Mouse (Mus musculus) embryo, embryonic 11 days (tissue): ENCODE results near the gene Cryba4.

Source experiments
- DNase-seq: peaks from one replicate; pipeline ENCODE4 v3.0.0-alpha.2; 2015

Gene Cryba4

GRCm38 (mm10) chr5:112235806-112236205 is 16.5 kb downstream of the Cryba4 start:
- no peak for DNase-seq

DNA sequence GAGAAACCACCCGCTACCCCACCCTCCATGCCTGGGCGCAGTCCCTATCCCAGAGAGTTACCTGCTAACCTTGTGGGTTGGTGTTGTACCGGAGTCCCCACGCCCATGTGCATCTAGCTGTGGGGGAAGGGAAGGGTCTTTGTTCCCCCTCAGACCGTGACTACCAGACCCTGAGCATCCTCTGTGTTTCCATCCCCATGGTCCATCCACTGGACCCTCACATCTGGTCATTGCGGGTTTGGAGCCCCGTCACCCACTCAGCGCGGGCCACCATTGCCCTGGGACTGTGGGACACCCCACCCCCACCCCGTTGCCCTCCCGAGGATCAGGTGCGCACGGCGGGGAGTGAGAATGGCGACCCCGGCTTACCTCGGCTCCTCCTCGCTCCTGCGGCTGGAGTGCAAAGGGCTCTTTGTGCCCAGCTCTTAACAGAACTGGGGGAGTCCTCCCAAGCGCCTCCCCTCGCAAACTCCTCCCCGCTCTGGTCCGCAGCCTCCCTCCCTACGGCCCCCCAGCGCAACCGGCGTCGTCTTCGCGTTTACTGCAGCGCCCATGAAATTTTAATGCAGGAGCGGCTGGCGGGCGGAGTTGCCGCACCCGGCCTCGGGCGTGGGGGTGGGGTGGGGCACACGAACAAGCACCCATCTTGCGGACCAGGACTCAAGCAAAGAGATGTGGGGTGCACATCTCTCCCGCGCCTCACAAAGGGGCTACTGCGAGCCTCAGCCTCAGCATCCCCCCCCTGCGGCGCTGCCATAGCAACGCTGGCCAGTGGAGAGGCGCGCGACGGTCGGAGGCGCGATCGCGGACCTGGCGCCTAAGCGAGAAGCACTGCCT is 23.9 kb downstream of the Cryba4 start:
- peak; percentile 87 for DNase-seq

DNA sequence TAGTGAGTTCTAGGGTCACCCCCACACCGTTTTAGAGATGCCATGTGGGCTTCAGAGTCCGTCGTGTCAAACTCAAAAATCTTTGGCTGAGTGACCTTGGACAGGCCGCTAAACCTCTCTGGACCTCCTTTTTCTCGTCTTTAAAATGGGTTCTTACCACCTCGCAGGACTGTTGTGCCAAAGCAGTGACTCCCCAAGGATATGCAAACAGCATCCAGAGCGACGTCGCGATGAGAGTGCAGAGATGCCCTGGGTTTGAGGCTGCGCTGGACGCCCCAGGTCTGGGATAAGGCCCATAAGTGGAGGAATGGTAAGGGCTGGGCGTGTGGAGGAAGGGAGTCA is 24.4 kb downstream of the Cryba4 start:
- peak; percentile 37 for DNase-seq

DNA sequence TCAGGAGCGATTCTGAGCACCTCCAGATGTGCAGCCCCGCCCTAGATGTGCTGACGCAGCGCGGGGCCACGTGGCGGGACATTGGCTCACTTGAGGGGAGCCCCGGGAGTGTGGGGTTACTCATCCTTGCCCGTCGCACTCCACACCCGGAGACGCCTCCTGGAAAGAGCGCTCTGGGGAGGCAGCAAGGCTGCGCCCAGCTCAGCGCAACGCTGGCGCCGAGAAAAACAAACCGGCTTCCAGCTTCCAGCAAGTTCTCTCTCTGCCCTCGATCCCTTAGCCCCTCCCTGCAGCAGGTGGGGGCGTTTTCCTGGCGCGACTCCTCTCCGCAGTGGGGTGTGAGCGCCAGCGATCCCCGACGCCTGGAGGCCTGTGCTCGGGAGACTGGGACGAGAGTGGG is 25.0 kb downstream of the Cryba4 start:
- DNase-seq: peak; percentile 50

DNA sequence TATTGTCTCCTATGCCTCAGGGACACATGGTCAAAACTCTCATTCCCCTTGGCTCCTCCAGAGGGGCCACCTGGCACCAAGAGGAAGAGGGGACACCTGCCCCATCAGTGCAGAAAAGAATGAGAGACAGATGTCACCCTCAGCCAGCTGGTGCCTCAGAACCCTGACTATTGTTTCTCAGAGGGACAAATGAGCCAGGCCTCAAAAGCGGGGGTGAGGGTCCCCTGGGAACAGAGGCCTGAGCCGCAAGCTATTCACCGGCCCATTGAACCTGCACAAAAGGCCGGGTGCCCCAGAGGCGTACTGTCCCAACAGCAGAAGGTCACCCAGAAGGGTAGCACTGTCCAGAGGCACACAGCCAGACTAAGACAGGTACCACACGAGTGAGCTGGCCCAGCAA is 26.7 kb downstream of the Cryba4 start:
- peak; percentile 63 for DNase-seq

DNA sequence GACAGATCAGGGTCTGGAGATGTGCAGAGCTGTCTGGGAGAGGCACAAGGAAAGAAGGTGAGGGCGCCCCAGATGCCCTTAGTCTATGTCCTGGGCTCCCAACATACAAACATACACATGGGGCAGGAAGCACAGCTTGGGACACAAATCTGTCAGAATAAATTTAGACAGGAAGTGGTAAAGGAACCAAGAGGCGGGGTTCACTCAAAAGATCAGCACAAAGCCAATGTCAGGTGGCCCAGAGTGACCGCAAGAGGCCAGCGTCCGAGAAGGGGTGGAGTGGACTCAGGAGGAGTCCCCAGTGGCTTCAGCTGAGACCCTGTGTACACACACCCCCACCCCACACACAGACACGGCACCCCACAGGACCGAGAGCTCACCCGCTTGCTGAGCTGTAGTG is 32.1 kb downstream of the Cryba4 start:
- DNase-seq: no peak

GRCm38 (mm10) chr5:112219398-112219797 is 32.9 kb downstream of the Cryba4 start:
- DNase-seq: no peak

- no peak for DNase-seq
Observed at GRCm38 (mm10) chr5:112218679-112219078, 33.6 kb downstream of the Cryba4 start.

DNA sequence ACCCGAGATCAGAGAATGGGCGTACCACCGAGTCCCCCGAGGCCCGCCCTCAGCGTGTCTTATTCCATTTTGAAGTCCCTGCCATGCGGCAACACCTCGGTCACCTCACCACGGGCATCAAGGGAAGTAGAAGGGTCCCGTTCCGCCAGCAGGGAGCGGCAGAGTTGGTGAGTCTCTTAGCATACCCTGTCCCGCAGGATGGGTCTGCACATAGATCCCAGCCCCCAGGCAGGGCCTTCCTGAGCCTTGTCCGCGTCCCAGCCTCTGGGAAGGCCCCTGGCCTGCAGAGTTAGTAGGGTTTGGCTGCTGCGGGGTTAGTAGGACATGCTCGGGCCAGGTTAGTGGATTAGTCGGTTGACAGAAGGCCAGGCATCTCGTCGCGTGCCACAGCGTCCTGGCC is 35.3 kb downstream of the Cryba4 start:
- DNase-seq: no peak

DNA sequence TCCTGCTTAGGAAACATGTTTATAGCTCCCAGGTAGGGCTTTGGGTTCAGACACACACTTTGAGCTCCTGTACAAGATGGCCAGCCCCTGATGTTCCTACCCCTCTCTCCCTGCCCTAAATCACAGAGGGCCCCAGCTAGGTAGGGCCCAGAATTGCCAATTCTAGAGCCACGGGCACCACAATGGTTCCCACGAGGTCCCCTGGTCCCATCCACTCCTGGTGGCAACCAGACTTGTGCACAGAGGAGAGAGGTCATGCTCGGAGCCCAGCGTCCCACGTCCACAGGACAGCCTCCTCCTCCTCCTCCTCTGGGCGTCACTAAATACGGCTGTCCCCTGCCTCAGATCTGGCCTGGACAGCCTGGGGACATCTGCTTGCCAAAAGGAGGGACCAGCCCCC is 36.0 kb downstream of the Cryba4 start:
- DNase-seq: no peak

DNA sequence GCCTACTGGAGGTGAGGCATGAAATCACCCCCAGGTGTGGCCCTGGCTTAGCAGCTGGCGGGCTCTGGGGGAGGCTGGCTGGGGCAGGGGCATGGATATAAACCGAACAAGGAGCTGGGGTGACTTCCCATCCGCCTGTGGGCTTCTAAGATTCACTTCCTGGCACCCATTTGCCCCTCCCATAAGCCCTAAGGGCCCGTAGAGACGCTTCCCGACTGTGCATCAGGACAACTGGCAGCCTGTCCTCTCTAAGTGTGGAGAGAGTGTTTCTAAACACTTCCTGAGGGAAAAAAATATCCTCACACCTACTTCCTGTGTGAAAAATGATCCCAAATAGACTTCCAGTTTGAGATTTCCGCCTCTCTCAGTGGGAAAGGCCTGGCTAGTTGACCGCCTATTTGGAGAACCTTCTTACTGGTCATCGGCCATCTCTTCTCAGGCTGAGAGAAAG is 36.5 kb downstream of the Cryba4 start:
- peak; percentile 64 for DNase-seq

DNA sequence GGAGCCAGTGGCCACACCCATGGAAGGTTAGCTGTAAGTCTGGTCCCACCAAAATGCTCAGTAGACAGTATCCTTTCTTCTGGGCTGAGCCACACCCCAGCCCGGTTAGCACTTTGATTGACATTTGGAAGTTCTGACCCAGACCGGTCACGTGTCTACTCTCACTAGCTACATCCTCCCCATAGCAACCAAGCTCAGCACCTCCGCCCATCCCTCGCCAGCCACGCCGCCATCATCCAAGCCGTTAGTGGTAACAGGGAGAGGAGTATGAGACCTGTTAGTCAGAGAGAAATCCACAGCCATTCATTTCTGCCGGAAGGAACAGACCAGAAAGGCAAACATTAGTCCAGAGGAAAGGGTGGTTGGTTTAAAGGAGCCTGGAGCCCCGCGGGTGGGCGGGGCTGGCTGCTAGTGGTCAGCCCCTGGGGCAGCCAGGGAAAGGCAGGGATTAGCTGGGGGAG is 37.0 kb downstream of the Cryba4 start:
- peak; percentile 56 for DNase-seq

- DNase-seq: peak; percentile 86
Observed at GRCm38 (mm10) chr5:112214419-112214818, 37.9 kb downstream of the Cryba4 start.

DNA sequence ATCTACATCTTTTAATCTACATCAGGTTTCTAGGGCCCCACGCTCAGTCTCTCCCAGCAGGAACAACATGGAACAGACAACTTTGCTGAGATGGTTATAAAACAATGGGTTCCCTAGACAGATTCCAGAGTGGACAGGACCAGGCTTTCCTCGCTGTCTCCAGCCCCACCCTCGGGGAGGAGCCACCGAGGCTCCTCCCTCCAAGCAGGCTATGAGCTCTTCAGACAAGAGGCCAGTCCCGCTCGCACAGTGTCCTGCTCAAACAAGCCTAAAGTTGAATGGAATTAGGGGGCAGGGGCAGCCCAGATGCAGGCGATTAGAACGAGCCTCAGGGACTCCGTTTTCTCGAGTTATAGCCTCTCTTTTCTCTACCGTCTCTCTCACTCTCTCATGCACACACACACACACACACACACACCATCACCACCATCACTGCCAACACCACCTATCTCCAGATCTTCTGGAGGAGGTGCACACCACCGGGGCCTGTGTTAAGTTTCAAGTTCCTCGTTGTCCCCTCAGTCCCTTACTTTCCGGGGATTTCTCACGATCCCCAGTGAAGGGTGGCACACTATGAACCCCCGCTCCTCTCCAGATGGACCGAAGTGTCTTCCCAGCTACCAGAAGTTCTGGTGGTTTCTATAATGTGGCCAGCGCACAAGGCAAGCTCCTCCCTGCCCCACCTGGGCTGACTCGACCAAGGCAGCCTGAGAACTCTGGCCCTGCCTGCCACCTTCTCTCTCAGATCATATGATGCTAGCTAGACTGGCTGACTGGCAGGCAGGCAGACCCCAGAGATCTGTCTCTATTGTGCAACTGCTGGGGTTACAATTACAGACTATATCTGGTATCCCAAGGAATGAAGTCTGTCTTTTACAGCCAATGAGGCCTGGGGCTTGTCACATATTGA is 38.7 kb downstream of the Cryba4 start:
- DNase-seq: peak; percentile 81

- DNase-seq: no peak
Observed at GRCm38 (mm10) chr5:112212711-112213264, 39.5 kb downstream of the Cryba4 start.

- no peak for DNase-seq
Observed at GRCm38 (mm10) chr5:112211911-112212310, 40.4 kb downstream of the Cryba4 start.

GRCm38 (mm10) chr5:112210104-112210503 is 42.2 kb downstream of the Cryba4 start:
- DNase-seq: peak; percentile 72

- DNase-seq: no peak
Observed at GRCm38 (mm10) chr5:112208321-112208720, 44.0 kb downstream of the Cryba4 start.

- DNase-seq: no peak
Observed at GRCm38 (mm10) chr5:112206543-112207255, 45.6 kb downstream of the Cryba4 start.

DNA sequence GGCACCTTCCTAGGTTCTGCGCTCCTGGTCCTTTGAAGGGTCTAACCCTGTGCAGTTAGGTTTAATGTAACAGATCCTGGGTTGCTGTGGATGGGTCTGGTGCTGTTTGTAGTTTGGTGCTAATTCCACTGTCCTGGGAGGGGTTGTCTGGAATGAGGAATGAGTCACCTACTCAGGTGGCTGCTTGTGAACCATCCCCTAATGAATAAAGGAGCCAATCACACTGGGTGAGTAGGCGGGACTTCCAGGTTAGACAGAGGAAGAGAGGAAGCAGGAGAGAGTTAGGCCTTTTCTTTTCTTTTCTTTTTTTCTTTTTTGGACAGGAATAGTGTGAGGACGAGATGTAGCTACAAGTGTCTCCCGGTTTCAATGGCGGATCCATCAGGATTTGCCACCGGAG is 52.7 kb downstream of the Cryba4 start:
- no peak for DNase-seq
